Mouse (Mus musculus) lung, postnatal 0 days (tissue): ENCODE results near the gene Cirbp. TPM values are rescaled to one million over a fixed set of nuclear protein-coding genes. Genes with fewer than 3 reads are reported as not detected.
A peak's percentile ranks its signal among the peaks of the same experiment; 100 is the strongest.

Experiments used
- ATAC-seq: fragments of 200-750 bp; cut with Nextera tagmentation; 2 replicates; pipeline ENCODE4 v1.8.0; 2017; ENCODE audit warnings: moderate library complexity
- DNase-seq: peaks from one replicate; pipeline ENCODE4 v3.0.0-alpha.2; 2016; ENCODE audit warnings: low spot score
- H3K27ac ChIP-seq: fragments of 300-500 bp; sonication (generic); 2 replicates; pipeline ENCODE4 v1.5.1; 2014; ENCODE audit warnings: antibody characterized with exemption, mild to moderate bottlenecking, low read length, mixed read lengths
- H3K27me3 ChIP-seq: fragments of 300-500 bp; sonication (generic); replicated peaks from 2 replicates; pipeline ENCODE4 v1.6.1; 2014; ENCODE audit warnings: low read length, mixed read lengths; ENCODE audit not compliant: insufficient read depth
- H3K36me3 ChIP-seq: fragments of 300-500 bp; sonication (generic); 2 replicates; pipeline ENCODE4 v1.6.1; 2014; ENCODE audit warnings: low read length, mixed read lengths; ENCODE audit not compliant: insufficient read depth
- H3K4me1 ChIP-seq: fragments of 300-500 bp; sonication (generic); 2 replicates; pipeline ENCODE4 v1.6.1; 2014; ENCODE audit warnings: antibody characterized with exemption, low read depth, low read length, mixed read lengths; ENCODE audit not compliant: insufficient read depth
- H3K4me2 ChIP-seq: fragments of 300-500 bp; sonication (generic); replicated peaks from 2 replicates; pipeline ENCODE4 v1.6.1; 2014; ENCODE audit warnings: low read depth, mild to moderate bottlenecking, low read length, moderate library complexity, mixed read lengths
- H3K4me3 ChIP-seq: fragments of 300-500 bp; sonication (generic); 2 replicates; pipeline ENCODE4 v1.5.1; 2014; ENCODE audit warnings: low read depth, low read length
- H3K9ac ChIP-seq: fragments of 300-500 bp; sonication (generic); replicated peaks from 2 replicates; pipeline ENCODE4 v1.6.1; 2014; ENCODE audit warnings: low read depth, mild to moderate bottlenecking
- H3K9me3 ChIP-seq: fragments of 300-500 bp; sonication (generic); 2 replicates; pipeline ENCODE4 v1.6.1; 2016; ENCODE audit warnings: low read length, mixed read lengths
- CTCF ChIP-seq: IDR thresholded peaks from 2 replicates; pipeline ENCODE4 v1.5.1; 2016; ENCODE audit warnings: antibody characterized with exemption, mild to moderate bottlenecking
- EP300 ChIP-seq: IDR thresholded peaks from 2 replicates; pipeline ENCODE4 v1.6.1; 2016; ENCODE audit warnings: antibody characterized with exemption, mild to moderate bottlenecking, control low read depth
- WGBS: fragments of 180-500 bp; shearing (Covaris S2); extraction: QIAGEN DNeasy Blood & Tissue Kit; methylation state at CpG from one replicate; pipeline ENCODE4 v1.1.7; 2014; 5-methylcytosine and 5-hydroxymethylcytosine counted together
- polyA plus RNA-seq: library from polyadenylated mRNA; unstranded; fragments of >200 nt; fragmentation: Nextera tagmentation; extraction: Ambion mirVana; gene quantifications from 2 replicates; pipeline ENCODE4 v1.2.1, GENCODE M21; 2015

Gene Cirbp
- polyA plus RNA-seq, 1 experiment from 2014 or later, result 305 TPM

DNA sequence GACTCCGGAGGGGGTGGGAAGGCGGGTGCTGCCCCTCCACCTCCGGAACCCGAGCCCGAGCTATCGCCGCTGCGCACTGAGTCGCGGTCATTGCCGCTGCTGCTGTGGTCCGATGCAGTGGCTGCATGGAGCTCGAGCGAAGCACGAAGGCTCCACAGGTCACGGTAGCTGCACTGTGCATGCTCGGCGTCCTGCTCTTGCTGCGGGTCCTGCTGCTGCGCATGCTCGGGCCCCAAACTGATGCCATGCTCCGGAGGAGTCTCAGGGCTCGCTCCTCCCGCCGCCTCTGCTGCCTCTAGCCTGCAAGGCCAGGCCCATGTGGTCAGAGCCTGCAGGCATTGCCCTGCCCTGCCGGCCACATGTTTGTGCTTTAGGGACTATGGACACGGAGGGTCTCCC is 33.8 kb upstream of the Cirbp start:
- no peak for DNase-seq
- WGBS, result 56% methylated on average over 25 of the region's 27 CpGs
- Histone ChIP-seq H3K36me3 (peaks cover 20% of the 10 kb centered on the region), H3K27me3 (no peaks in the 10 kb centered on the region), H3K4me2 (no peak overlapping the region), H3K27ac (no peak overlapping the region), H3K4me1 (no peaks in the 10 kb centered on the region), H3K4me3 (no peak overlapping the region), H3K9ac (no peak overlapping the region), H3K9me3 (no peaks in the 10 kb centered on the region)
- no peak for ATAC-seq
- TF ChIP-seq CTCF (no peak), EP300 (no peak)

GRCm38 (mm10) chr10:80133226-80133849 is 32.4 kb upstream of the Cirbp start:
- Histone ChIP-seq H3K4me3 (no peak overlapping the region), H3K4me1 (peaks cover 3% of the 10 kb centered on the region; the same call in 1 of the 2 replicates), H3K27me3 (peaks cover 7% of the 10 kb centered on the region; the same call in 1 of the 2 replicates), H3K27ac (no peak overlapping the region), H3K4me2 (no peak overlapping the region), H3K36me3 (peaks cover 6% of the 10 kb centered on the region; the same call in 1 of the 2 replicates), H3K9me3 (no peaks in the 10 kb centered on the region), H3K9ac (no peak overlapping the region)
- no peak for ATAC-seq
- WGBS, result 57% methylated on average over 8 of the region's 8 CpGs
- DNase-seq, result no peak
- TF ChIP-seq EP300, result no peak
- peak; percentile 32; the same call in 1 of the 2 replicates for TF ChIP-seq CTCF

- no peak for DNase-seq
- Histone ChIP-seq H3K27ac (no peak overlapping the region), H3K4me1 (peaks cover 7% of the 10 kb centered on the region; the same call in 1 of the 2 replicates), H3K9ac (no peak overlapping the region), H3K27me3 (peaks cover 11% of the 10 kb centered on the region), H3K4me3 (no peak overlapping the region), H3K4me2 (no peak overlapping the region), H3K9me3 (no peaks in the 10 kb centered on the region), H3K36me3 (no peaks in the 10 kb centered on the region; the same call in 1 of the 2 replicates)
- no peak for ATAC-seq
- TF ChIP-seq CTCF (no peak), EP300 (no peak)
- WGBS, result 73% methylated on average over 7 of the region's 9 CpGs
Measured at GRCm38 (mm10) chr10:80134421-80134820, 31.4 kb upstream of the Cirbp start.

DNA sequence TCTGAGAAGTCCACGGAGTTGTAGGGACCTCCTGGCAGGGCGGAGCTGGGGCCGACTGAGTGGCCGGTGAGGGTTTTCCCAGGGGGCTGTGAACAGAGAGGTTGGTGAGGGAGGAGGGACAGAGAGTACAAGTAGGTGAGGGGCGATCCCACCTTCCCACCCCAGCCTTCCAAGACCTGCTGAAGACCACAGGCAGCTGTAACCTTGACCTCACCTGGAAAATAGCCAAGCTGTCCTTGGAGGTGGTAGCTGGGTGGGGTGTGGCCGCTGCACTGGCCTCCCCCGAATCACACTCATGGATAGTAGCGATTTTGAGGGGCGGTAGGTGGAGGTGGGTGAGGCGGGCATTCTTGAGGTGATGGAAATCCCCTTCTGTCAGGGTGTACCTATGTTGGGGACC is 30.6 kb upstream of the Cirbp start:
- H3K9ac ChIP-seq, result no peak overlapping the region
- H3K4me1 ChIP-seq, result peaks cover 7% of the 10 kb centered on the region; the same call in 1 of the 2 replicates
- WGBS, result 81% methylated on average over 10 of the region's 10 CpGs
- TF ChIP-seq CTCF (no peak), EP300 (no peak)
- no peaks in the 10 kb centered on the region for H3K9me3 ChIP-seq
- no peak overlapping the region for H3K4me2 ChIP-seq
- ATAC-seq (no peak), DNase-seq (no peak)
- H3K27me3 ChIP-seq, result peaks cover 15% of the 10 kb centered on the region
- no peaks in the 10 kb centered on the region for H3K36me3 ChIP-seq
- no peak overlapping the region for H3K27ac ChIP-seq
- no peak overlapping the region for H3K4me3 ChIP-seq

DNA sequence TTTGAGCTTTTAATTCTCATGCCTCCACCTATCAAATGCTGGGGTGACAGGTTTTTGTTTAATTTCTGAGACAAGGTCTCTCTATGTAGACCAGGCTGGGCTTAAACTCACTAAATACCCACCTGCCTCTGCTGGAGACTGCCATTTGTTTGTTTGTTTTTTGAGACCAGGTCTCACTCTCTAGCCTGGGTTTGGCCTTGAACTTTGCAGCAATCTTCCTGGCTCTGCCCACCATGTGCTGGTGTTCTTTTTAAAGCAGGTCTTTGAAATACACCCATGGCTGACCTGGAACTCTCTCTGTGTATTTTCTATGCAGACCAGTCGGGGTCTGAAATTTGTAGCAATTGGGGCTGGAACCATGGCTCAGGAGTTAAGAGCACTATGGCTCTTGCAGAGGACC is 30.1 kb upstream of the Cirbp start:
- no peaks in the 10 kb centered on the region for H3K36me3 ChIP-seq
- TF ChIP-seq EP300 (no peak), CTCF (no peak)
- no peak for ATAC-seq
- 86% methylated on average over 1 of the region's 1 CpGs for WGBS
- no peaks in the 10 kb centered on the region for H3K9me3 ChIP-seq
- H3K4me2 ChIP-seq, result no peak overlapping the region
- no peak for DNase-seq
- H3K27me3 ChIP-seq, result peaks cover 15% of the 10 kb centered on the region
- no peak overlapping the region for H3K9ac ChIP-seq
- H3K27ac ChIP-seq, result no peak overlapping the region
- peaks cover 7% of the 10 kb centered on the region; the same call in 1 of the 2 replicates for H3K4me1 ChIP-seq
- H3K4me3 ChIP-seq, result no peak overlapping the region

DNA sequence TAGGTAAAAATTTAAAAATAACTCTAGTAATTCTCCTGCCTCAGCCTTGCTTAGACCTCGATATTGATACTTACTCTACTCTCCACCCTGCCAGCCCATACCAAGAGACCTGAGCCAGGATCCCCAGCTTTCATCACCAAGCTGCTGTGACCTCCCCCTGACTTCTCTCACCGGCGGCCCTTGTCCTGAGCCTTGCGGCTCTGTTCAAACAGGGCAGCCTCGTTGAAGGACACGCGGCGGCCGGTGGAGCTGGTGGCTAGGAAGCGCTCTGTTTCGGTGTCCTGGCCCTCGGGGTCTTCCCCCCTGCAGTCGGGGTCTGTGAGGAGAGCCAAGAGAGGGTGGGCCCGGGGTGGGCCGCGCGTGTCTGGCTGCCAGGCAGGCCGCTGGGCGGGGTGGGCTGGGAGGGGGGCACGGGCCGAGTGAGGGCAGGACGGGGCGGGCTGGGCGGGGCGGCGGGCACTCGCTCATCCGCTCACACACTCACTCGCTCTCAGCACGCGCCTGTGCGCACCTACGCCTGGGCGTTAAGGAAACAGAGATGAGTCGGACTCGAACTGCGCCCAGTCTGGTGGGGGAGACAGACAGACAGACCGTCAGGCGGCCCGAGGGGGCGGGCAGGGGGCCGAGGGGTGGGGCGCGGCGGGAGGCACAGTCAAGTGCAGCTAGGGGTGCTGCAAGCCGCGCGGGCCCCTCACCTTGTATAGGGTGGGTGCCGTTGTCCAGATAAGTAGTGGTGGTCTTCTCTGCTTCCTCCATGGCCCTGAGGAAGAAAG is 29.4 kb upstream of the Cirbp start:
- Histone ChIP-seq H3K9me3 (no peaks in the 10 kb centered on the region), H3K27me3 (peaks cover 15% of the 10 kb centered on the region), H3K4me2 (peak overlapping the region; percentile 98), H3K4me1 (peaks cover 7% of the 10 kb centered on the region; the same call in 1 of the 2 replicates), H3K27ac (peak overlapping the region; percentile 57), H3K9ac (no peak overlapping the region), H3K4me3 (peak overlapping the region; percentile 23), H3K36me3 (no peaks in the 10 kb centered on the region)
- ATAC-seq (no peak), DNase-seq (no peak)
- 18% methylated on average over 38 of the region's 49 CpGs for WGBS
- TF ChIP-seq EP300 (no peak), CTCF (no peak)
